ENCODE assay signal across 1 mouse cellular context in the genomic region with DNA sequence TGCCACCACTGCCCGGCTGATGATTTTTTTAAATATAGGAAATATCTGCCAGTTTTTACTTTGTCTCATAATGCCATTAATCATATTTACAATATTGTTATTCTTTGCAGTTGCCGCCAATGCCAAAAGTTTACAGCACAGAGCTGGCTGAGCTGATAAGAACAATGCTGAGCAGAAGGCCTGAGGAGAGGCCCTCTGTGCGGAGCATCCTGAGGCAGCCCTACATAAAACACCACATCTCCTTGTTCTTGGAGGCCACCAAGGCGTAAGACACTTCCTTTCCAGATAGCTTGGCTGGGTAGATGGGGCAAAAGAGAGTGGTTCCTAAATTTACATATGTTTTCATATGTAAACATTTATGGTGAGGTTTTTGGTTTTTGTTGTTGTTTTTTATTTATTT.
TF ChIP-seq lines count a peak whose summit lies in the region.

No protein-coding gene starts in this region.

TF ChIP-seq in MEL, 35 proteins besides CTCF, POLR2A, EP300 and RAD21:
- TF ChIP-seq USF2 (IDR thresholded peaks at IDR 0.05; ENCODE audit: borderline replicate concordance in 1 of 2, insufficient read depth in 1 of 2, low read depth in 1 of 2, low read length in 2 of 2): no peak
- no peak for TF ChIP-seq CHD1 (IDR thresholded peaks at IDR 0.05; ENCODE audit: low read depth, low read length)
- no peak for TF ChIP-seq SMC3 (IDR thresholded peaks at IDR 0.05; ENCODE audit: low read depth, low read length)
- TF ChIP-seq E2F4 (IDR thresholded peaks at IDR 0.05; ENCODE audit: borderline replicate concordance, low read depth, low read length): no peak
- no peak for TF ChIP-seq MYB (IDR thresholded peaks at IDR 0.05; ENCODE audit: low read depth, low read length)
- TF ChIP-seq MAX (IDR thresholded peaks at IDR 0.05; ENCODE audit: low read length): no peak
- TF ChIP-seq BHLHE40 (IDR thresholded peaks at IDR 0.05; ENCODE audit: borderline replicate concordance, low read depth, low read length): no peak
- no peak for TF ChIP-seq CHD2 (IDR thresholded peaks at IDR 0.05; ENCODE audit: low read length)
- no peak for TF ChIP-seq RCOR1 (IDR thresholded peaks at IDR 0.05; ENCODE audit: low read depth, low read length)
- no peak for TF ChIP-seq MYC (IDR thresholded peaks at IDR 0.05; ENCODE audit: low read depth, low read length)
- no peak for TF ChIP-seq ZNF384 (IDR thresholded peaks at IDR 0.05; ENCODE audit: low read depth, low read length)
- no peak for TF ChIP-seq MXI1 (IDR thresholded peaks at IDR 0.05; ENCODE audit: low read depth, low read length)
- no peak for TF ChIP-seq MAZ (IDR thresholded peaks at IDR 0.05; ENCODE audit: low read depth, low read length)
- TF ChIP-seq POLR2AphosphoS5 (IDR thresholded peaks at IDR 0.05; ENCODE audit: borderline replicate concordance, low read depth, low read length): no peak
- TF ChIP-seq TAL1 (IDR thresholded peaks at IDR 0.05; ENCODE audit: low read length): no peak
- no peak for TF ChIP-seq TBP (IDR thresholded peaks at IDR 0.05; ENCODE audit: low read depth, low read length)
- TF ChIP-seq JUND (IDR thresholded peaks at IDR 0.05; ENCODE audit: low read depth, low read length): no peak
TF ChIP-seq in MEL: peak in this region for 0.
